Mouse (Mus musculus): ENCODE measurements around the gene Ntrk1.

GRCm38 (mm10) chr3:87838622-87839021, 43.7 kb upstream of the Ntrk1 start:
- TF ChIP-seq POLR2A (IDR thresholded peaks at IDR 0.05; ENCODE audit: low read depth, low read length), result no peak
- TF ChIP-seq CTCF (IDR thresholded peaks at IDR 0.05; ENCODE audit: extremely low read depth, insufficient read depth, insufficient read length, insufficient replicate concordance), result peak; percentile 73; the same call in 1 of the 2 replicates

Measured in spleen, adult 2 months (tissue).